Mouse (Mus musculus): ENCODE results near the gene Gm28998. TPM values are rescaled to one million over a fixed set of nuclear protein-coding genes. Genes with fewer than 3 reads are reported as not detected.
"Not testable (repeated sequence)": the region's sequence is repeated elsewhere in the genome, so short reads cannot be mapped to it uniquely, and the experiment has no call there.

The Gm28998 gene
- polyA plus RNA-seq (2015; fragmentation: Nextera tagmentation; extraction: Ambion mirVana): not detected in 2 replicates

- WGBS: no CpG with 5 or more reads among the region's 8 CpGs
- H3K9me3 ChIP-seq; H3K4me2 ChIP-seq (replicated peaks); H3K36me3 ChIP-seq; ATAC-seq; H3K27me3 ChIP-seq (replicated peaks); H3K4me3 ChIP-seq (replicated peaks); H3K4me1 ChIP-seq (replicated peaks); H3K27ac ChIP-seq; H3K9ac ChIP-seq: not testable (repeated sequence)
Measured at GRCm38 (mm10) chrY:7253487-7253886, at the start of gene Gm28998. TSS of gene Gm28998 (plus strand) at chrY:7253787.

Other genes starting within 250 kb of the Gm28998 start
- gene Gm21244, start 84.5 kb upstream of the Gm28998 start, polyA plus RNA-seq (2015; fragmentation: Nextera tagmentation; extraction: Ambion mirVana): not detected in 2 replicates
- gene Gm21788, start 151.2 kb downstream of the Gm28998 start, polyA plus RNA-seq (2015; fragmentation: Nextera tagmentation; extraction: Ambion mirVana): not detected in 2 replicates